In the genomic region with DNA sequence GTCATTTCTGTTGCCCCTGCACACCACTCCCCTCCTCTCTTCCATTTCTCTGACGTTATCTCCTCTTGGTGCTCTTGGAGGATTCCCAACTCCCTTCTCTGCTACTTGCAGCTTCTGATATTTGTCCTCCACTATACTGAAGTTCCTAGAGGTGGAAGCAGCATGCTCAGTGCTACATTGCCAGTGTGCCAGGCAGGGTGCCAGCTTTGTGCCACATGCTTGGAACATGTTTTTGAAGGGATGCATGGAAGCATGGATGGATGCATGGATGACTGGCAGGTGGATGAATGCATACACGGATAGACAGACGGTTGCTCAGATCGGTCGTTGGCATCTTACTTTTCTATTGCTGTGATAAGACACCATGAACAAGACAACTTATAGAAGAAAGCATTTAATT, we compare ENCODE assay signal across 26 mouse cellular contexts.
"Had no signal": no experiment of that assay in that cellular context is flagged by ENCODE, and none has a peak within 500 bp of the region (broad histone marks: within the 10 kb centered on the region; RNA-seq: fewer than 3 reads in every experiment).

No protein-coding gene starts in this region.

- H3K4me3 ChIP-seq: gastrocnemius, adult 2 months; heart, embryonic 10.5 days; heart, embryonic 12.5 days; hindbrain, embryonic 10.5 days; hindbrain, embryonic 12.5 days; intestine, embryonic 15.5 days; kidney, embryonic 15.5 days; limb, embryonic 13.5 days; limb, embryonic 15.5 days; liver, embryonic 12.5 days had no signal

- H3K4me1 ChIP-seq: heart, embryonic 10.5 days; heart, embryonic 12.5 days; hindbrain, embryonic 10.5 days; hindbrain, embryonic 12.5 days; intestine, embryonic 15.5 days; kidney, embryonic 15.5 days; limb, embryonic 13.5 days; limb, embryonic 15.5 days; liver, embryonic 12.5 days had no signal

- H3K9ac ChIP-seq: heart, embryonic 12.5 days; hindbrain, embryonic 12.5 days; hindbrain, embryonic 14.5 days; intestine, embryonic 15.5 days; kidney, embryonic 15.5 days; limb, embryonic 13.5 days; limb, embryonic 15.5 days; liver, embryonic 12.5 days; liver, embryonic 14.5 days had no signal

- H3K9me3 ChIP-seq: heart, embryonic 10.5 days; heart, embryonic 12.5 days; hindbrain, embryonic 10.5 days; hindbrain, embryonic 12.5 days; intestine, embryonic 15.5 days; kidney, embryonic 15.5 days; limb, embryonic 13.5 days; limb, embryonic 15.5 days; liver, embryonic 12.5 days had no signal

- H3K27ac ChIP-seq: gastrocnemius, adult 2 months; heart, embryonic 10.5 days; hindbrain, embryonic 10.5 days; hindbrain, embryonic 12.5 days; hindbrain, embryonic 14.5 days; intestine, embryonic 15.5 days; kidney, embryonic 15.5 days; kidney, postnatal 0 days; limb, embryonic 13.5 days; limb, embryonic 15.5 days; liver, embryonic 12.5 days; liver, embryonic 14.5 days had no signal

- H3K36me3 ChIP-seq: heart, embryonic 10.5 days; heart, embryonic 12.5 days; hindbrain, embryonic 10.5 days; hindbrain, embryonic 12.5 days; intestine, embryonic 15.5 days; kidney, embryonic 15.5 days; limb, embryonic 13.5 days; limb, embryonic 15.5 days; liver, embryonic 12.5 days had no signal

- DNase-seq: gastrocnemius, adult 2 months; gastrocnemius, postnatal 10 days; gastrocnemius, postnatal 25 days; heart, adult 18-20 months; heart, postnatal 10 days; heart, postnatal 4 days; kidney, adult 11 months; kidney, adult 2 months; kidney, adult 9 months; kidney, postnatal 14 days; kidney, postnatal 36 days; layer of hippocampus, adult 9-11 months; layer of hippocampus, postnatal 36 days had no signal

- ATAC-seq: hindbrain, embryonic 16.5 days; intestine, embryonic 15.5 days; liver, embryonic 12.5 days had no signal

- H3K4me2 ChIP-seq: heart, embryonic 12.5 days; hindbrain, embryonic 12.5 days; hindbrain, embryonic 14.5 days; intestine, embryonic 15.5 days; kidney, embryonic 15.5 days; limb, embryonic 13.5 days; limb, embryonic 15.5 days; liver, embryonic 12.5 days had no signal

- H3K27me3 ChIP-seq: heart, embryonic 12.5 days; hindbrain, embryonic 12.5 days; intestine, embryonic 15.5 days; kidney, embryonic 15.5 days; limb, embryonic 13.5 days; limb, embryonic 15.5 days; liver, embryonic 12.5 days had no signal
